Mouse (Mus musculus): ENCODE measurements around the gene Ncapg2.

Ncapg2 gene

DNA sequence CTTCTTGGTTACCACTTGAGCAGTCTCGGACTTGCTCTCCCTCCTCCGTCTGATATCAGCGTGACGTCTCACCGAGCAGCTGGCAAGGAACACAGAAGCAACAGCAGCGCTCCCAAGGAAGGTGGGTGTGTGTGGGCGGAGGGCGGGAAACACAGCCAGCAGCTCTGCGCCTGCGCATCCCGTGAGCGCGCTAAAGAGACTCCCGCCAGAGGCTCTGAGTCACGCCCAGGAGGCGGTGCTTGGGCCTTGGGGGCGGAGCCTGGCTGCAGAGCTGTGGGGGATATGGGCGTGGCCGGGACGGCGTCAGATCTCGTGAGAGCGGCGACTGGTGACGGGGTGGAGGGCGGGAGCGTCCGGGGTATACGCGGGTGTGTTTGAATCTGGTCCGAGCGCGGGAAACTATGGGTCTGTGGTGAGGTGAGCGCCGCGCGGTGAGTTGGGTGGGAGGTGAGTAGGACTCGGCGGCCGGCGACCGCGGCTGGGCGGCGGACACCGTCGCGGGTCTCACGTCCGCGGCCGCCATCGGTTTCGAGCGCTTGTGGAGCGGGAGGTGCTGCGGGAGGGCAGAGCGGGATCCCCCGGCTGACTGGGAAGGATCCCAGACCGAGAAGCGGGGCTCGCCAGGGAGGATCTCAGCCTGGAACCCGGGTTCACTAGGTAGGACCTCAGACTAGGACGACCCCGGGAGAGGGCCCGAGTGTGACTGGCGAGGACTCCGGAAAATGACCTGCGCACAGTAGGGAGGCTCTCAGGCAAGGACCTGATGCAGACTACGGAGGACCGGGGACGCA is at the start of gene Ncapg2:
Ncapg2 (plus strand) TSS at position 358 of the 791 bp plus-strand sequence.
- DNase-seq (ENCODE audit: low spot score in 2 of 2): peak; percentile 97

DNA sequence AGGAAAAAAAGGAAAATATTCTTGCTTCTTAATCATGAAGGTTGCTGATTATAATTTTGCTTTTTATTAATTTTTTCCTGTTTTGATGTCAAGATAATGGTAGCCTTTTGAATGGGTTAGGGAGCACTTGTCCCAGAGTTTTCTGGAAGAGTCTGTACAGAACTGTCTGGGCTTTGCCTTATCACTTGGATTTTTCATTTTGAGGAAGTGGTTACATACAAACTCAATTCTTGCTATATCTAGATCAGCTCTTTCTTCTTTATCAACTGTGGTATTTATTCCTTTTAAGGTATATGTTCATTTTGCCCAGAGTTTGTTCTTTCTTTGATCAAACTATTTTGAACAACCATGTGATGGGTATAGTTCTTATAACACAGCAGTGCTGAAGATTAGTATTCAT is 43.1 kb upstream of the Ncapg2 start:
- no peak for DNase-seq (ENCODE audit: low spot score in 2 of 2)

DNA sequence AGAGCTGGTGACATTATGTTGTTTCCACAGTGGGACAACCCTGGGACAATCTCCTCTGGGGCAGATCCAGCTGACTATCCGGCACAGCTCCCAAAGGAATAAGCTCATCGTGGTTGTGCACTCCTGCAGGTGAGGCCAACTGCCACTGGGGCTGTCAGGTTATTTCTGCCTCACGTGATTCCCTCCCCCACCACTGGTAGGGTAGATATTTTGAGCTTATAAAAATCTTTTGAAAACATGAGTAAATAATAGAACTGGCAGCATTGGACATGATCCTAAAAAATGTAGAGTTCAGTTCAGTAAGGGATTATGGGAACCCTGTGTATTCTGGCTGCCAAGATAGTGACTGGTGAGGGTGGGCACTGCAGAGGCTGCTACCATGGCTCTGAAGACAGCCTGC is 38.3 kb upstream of the Ncapg2 start:
- DNase-seq (ENCODE audit: low spot score in 2 of 2): no peak

DNA sequence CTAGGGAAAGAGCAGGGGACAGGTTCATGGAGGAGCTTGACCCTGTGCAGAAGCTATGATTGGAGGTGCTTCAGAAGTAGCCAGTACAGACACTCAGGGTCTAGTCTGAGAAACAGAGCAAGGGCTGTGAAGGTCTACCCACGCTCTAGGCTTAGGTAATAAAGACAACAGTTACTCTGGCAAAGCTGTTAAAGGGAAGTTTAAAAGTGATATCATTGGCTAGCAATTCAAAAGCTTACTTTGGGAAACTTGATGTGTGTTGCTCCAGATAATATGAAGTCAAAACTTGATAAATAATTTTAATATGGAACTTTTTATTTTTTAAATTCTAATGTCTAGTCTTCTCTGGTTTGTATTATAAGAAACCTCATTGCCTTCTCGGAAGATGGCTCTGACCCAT is 37.9 kb upstream of the Ncapg2 start:
- DNase-seq (ENCODE audit: low spot score in 2 of 2): no peak

DNA sequence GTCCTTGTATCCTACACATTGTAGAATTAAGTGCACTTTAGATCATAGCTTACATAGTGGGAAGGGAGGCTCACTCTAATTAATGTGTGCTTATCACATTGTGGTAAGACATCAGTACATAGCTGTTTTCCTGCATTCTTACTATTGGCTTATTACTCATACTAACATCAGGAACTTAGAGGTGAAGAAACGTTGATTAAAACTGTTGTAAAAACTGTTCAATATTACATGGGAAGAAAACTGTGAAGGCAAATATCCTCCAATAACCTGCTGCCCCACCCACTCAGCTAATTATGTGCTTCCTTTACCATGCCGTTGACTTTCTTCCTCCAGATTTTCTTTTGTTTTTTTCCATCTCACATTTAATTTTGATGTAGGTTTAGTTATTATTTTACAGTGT is 36.3 kb upstream of the Ncapg2 start:
- no peak for DNase-seq (ENCODE audit: low spot score in 2 of 2)

DNA sequence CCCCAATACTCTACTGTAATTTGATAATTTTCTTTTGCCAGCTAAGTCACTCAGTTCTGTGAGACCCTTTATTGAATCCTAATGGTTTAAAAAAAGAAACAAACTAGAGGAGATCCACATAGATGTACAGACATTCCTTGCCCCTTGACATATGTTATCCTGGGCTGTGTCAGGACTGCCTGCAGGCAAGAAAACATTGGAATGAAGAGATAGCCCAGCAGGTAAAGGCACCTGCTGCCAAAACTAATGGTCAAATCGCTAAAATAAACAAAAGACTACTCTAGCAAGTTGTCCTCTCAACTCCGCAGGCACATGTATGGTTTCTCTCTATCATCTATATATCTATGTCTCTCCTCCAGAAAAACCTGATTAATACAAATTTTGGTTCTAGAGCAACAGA is 22.1 kb upstream of the Ncapg2 start:
- DNase-seq (ENCODE audit: low spot score in 2 of 2): no peak

DNA sequence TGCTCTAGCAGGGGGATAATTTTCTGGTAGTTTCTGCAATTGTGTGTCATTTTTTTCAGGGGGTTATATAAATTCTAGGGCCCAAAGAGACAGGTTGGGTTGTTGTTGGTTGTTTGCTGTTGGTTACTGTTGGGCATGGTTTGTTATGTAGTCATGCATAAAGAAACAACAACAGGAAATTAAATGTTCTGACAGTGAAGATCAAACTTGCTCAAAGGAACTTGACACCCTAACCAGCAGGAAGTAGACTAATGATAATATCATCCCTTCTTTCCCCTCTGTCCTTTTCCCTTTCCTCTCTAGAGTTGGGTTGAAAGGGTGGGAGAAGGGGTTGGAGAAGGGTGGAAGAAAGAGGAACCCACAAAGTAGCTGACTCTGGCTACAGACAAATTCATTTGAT is 21.2 kb upstream of the Ncapg2 start:
- no peak for DNase-seq (ENCODE audit: low spot score in 2 of 2)

DNA sequence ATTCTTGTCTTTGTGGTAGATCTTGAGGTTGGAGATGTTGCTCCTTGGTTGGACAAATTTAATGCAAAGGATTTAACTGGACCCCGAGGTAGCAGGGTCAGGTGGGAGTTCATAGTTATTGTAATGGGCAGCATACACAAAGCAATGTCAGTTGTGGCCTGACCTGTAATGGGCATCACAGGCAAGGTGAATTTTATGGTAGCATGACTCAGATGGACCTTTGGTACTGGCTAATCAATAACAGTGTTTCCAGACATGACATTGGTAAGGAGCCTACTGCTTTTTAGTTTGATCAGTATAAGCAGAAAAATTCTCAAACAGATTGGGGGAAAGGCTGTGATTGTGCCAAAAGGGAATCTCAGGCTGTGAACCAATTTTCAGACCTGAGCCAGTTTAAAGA is 18.4 kb upstream of the Ncapg2 start:
- DNase-seq (ENCODE audit: low spot score in 2 of 2): no peak

DNA sequence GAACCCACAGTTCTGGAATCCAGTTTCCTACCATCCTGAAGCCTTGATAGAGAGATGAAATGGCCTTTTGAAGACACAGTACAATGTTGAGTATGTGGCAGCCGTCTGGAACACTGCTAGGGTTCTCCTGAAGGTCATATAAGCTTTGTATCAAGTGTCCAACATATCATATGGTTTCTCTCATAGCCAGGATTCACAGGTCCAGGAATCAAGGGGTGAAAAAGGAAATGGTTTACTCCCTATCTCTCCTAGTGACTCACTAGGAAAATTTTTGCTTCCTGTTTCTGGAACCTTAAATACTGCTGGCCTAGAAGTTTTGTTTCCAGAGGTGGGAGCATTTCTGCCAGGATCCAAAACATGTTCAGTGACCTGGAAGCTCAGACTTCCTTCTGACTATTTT is 15.3 kb upstream of the Ncapg2 start:
- DNase-seq (ENCODE audit: low spot score in 2 of 2): no peak

DNA sequence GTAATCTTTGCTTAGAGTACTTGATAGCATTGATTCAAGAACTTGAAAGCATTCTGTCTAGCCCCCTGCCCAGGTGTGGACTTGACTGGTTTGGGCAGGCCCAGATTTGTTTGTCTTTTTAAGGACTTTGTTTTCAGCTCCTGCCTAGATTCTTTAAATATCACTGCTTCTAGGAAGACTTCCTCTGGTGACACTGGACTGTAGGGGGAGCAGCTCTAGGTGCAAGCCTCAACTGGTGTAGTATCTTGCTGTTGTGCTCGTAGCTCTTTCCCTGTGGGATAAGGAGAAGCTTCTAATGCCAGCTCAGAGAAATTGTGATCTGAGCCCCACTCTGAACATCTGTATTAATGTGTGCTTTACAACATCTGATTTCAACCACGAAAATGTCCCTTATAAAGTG is 10.9 kb upstream of the Ncapg2 start:
- DNase-seq (ENCODE audit: low spot score in 2 of 2): no peak

DNA sequence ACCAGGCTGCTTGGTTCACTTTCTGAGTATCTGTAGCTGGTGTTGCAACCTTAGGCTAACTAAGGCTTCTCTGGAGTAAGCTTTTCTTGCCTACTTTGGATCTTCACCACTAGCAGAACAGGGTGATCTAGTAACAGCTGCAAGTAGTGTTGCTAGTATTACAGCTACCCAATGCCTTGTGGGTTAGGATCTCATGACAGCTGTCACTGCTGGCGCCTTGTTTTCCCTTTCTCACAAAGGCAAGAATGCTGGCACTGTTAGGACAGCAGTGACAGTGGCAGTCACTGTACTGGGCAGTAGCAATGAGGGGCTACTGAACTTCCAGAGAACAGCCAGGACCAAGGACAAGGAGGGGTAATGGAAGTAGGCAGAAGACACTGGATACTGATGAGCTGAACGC is 9.9 kb upstream of the Ncapg2 start:
- DNase-seq (ENCODE audit: low spot score in 2 of 2): no peak

DNA sequence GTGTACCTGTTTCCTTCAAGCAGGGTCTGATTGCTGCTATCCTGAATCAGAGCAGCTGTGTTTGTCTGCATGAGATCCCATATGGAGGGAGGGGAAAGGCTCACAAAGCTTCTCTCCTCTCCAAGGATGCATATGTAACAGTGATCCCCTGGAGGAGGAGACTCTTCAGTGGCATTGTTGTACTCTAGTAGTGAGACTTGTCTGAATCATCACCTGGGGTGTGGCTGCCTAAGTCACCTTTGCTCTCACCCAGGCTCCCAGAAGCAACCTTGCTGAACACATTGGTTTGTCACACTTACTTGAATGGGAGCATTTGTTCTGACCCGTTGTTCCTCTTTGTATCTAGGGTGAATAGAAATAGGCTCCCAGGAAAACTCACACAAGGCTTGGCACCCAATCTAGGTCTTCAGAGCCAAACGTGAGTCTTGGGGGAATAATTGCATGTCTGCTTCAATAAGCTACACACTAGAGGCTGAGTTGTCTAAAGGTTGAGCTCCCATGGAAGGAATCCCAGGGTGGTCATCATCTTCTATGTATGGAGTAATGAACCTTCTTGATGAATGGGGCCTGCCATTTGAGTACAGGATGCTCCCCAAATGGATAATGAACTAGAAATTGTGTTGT is 9.0 kb upstream of the Ncapg2 start:
- no peak for DNase-seq (ENCODE audit: low spot score in 2 of 2)

DNA sequence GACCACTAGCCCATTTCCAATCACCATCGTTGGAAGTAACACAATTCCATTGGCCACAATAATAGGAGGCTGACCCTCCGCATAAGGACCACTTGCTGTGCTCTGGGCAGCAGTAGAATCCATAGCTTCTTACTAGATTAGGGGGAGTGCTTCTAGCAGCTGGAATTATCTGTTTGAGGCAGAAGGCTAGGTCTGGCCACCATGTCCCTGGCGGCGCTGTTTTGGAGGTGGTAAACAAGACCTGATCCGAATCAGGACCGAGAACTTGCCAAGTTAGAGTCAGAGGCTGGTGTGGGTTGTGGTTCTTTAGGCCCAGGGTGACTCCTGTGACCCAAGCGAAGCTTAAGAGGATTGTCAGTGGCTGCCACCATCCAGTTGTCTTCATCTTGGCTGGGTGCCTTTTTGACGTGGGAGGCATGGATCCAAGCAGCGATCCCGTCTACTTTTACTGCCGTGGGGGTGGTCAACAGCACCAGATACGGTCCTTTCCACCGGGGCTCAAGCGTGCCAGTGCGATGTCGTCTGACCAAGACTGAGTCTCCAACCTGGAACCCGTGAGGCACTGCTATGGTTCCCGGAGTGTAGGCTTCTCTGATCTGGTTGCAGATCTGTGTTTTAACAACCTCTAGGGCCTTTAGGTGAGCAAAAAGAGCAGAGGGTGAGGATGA is 1.1 kb upstream of the Ncapg2 start:
- peak in 1 of 2 experiments; percentile 10 for DNase-seq (ENCODE audit: low spot score in 2 of 2)

DNA sequence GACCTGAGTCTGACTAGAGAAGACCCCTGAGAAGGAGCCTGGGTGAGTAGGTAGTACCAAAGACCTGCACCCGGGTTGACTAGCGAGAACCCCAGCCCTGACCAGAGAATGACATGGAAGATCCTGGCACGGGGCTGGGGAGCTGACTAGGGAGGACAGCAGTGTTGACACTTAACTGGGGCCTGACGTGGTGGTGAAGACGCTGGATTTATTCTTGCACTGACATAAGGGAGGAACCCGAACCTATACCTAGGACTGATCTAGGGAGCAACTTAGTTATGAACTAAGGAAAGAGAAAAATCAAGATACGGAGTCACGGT is 594 bp downstream of the Ncapg2 start:
- no peak for DNase-seq (ENCODE audit: low spot score in 2 of 2)

DNA sequence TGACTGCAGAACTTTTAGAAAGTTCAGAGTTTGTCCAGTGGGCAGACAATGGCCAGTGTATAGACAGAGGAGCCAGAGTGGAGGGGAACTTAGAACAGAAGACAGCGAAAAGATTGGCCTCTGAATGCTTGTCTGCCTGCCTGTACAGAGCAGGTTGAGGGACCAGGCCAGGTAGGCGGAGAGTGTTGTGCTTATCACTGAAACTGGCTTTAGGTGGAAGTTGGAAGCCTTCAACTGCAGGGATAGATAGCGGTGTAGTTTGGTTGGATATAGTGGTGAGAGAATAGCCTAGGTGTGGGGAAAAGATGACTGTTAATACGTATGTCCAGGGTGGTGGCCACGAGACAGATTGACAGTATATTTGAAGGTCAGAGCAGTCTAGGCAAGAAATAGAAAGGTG is 2.7 kb downstream of the Ncapg2 start:
- no peak for DNase-seq (ENCODE audit: low spot score in 2 of 2)

DNA sequence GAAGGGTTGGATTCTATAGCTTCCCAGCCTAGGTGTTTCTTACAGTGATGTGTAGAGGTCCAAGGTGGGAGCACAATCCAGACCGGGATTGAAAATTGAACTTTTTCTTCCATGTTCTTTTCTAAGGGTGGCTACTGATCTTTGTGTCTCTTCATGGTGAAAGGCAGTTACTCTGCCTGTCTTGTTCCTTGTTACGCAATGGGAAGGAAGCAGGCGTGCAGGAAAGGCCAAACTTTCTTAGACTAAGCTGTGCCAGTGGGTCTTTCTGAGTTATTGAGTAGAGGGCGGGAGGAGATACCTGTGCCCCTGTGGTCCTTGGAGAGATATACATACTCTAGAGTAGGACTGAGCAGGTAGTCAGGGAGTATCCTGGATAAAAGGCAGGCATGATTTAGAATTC is 9.7 kb downstream of the Ncapg2 start:
- no peak for DNase-seq (ENCODE audit: low spot score in 2 of 2)

DNA sequence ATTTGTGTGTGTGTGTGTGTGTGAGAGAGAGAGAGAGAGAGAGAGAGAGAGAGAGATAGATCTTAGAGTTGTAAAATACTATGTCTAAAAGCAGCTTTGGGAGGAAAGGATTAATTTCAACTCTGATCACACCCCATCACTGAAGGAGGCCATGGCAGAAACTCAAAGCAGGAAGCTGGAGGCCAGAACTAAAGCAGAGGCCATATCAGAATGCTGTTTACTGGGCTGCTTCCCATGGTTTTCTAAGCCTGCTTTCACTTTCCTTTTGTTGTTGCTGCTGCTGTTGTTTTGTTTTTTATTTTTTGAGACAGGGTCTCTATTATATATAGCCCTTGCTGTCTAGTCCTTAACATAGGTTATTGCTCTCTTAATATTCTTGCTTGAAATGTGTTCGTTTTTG is 11.3 kb downstream of the Ncapg2 start:
- DNase-seq (ENCODE audit: low spot score in 2 of 2): no peak

DNA sequence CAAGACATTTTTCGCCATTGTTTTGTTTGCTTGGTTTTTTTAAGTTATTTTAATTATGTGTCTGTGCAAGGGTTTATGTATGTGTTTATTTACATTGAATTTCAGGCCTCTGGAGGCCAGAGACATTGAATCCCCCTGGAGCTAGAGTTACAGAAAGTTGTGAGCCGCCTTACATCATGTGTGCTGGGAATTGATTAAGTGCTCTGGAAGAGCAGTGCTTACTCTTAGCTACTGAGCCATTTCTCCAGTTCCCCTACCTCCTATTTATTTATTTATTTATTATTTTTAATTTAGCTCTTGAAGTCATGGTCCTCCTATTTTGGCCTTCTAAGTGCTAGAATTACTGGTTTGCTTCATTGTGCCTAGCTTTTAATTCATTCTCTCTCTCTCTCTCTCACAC is 16.5 kb downstream of the Ncapg2 start:
- DNase-seq (ENCODE audit: low spot score in 2 of 2): no peak

DNA sequence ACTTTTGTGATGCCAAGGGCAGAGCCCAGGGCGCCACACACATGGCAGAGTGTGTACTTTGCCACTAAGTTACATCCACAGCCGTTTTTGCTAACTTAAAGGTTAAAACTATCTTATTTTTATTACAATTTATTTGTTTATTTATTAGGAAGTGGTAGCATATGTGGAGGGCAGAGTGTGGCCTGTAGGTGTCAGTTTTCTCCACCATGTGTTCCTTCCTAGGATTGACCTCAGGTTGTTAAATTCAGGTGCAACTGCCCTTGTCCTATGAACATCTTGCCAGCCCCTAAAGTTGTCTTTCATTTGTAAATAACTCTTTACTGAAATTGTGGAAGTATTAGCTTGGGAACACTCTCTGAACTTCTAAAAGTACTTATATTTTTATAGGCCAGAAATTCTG is 20.2 kb downstream of the Ncapg2 start:
- DNase-seq (ENCODE audit: low spot score in 2 of 2): no peak

DNA sequence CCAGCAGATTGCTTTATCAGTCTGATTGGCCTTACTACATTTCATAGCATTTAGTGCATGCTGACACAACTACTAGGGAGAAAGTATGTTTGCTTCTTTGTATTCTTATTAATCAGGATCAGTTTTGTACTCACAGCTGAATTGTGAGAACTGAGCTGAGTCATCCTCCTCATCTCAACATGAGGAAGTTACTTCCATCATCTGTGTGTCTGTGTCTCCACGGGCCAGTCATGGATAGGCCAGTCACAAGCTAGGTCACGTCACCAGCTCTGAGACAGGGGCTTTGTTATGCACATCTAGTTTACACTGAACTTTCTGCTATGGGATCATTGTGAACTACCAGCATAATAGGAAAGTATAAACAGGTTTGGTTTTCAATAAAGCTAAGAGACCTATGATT is 28.5 kb downstream of the Ncapg2 start:
- DNase-seq (ENCODE audit: low spot score in 2 of 2): no peak

DNA sequence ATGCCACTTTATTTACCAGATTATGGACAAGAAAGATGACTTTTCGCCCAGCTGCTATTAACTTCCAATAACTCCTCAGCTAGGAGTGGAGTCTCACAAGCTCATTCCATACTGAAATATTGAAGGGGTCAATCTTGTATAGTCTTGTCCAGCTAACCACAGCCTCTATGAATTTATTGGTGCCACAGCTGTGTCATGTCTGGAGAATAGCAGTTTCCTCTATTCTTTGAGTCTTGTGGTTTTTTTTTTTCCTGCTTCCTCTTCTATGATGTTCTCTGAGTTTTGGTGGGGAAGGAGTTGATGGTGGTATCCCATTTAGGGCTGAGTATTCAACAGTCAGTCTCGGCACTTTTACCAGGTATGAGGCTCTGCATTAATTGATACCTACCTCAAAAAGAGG is 30.0 kb downstream of the Ncapg2 start:
- DNase-seq (ENCODE audit: low spot score in 2 of 2): no peak

DNA sequence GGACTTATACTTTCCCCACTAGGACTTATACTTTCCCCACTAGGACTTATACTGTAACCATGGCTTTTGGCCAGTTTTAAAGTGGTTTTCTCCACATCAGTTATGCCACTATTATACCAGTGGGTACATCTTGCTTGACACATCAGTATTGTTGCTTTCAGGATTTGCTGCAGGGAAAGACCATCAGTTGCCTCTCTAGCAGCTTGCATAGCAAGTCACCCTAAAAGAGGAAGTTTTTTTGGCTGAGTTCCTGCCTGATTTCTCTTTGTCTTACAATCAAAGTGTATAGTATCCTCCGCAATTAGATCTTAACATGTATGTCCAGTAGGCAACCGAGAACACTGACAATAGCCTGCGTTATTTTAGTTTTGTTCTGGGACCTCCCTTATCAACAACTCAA is 30.9 kb downstream of the Ncapg2 start:
- DNase-seq (ENCODE audit: low spot score in 2 of 2): no peak

DNA sequence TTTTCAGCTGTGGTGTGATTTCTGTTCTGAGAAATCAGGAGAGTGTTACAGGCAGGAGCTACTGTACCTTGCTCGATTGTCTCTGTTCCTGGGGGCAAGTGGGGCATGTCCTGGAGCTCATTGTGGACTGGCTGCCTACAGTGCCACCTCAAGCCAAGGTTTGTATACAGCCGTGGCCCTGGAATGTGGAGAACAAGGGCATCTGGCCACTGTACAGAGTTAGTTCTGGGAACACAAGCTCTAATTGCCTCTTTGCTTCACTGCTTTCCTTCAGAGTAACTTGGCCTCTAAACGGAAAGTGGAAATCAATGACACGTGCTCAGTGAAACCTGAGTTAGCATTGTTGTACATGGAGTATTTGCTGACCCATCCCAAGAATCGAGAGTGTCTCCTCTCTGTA is 33.4 kb downstream of the Ncapg2 start:
- DNase-seq (ENCODE audit: low spot score in 2 of 2): no peak
